Mouse (Mus musculus) thymus, postnatal 36 days (tissue): Measurements from ENCODE around the gene Itgb4.

Experiments used
- DNase-seq, 2 experiments: peaks; one replicate each; pipeline ENCODE4 v3.0.0; 2022; ENCODE audit warnings: mixed read lengths in 2 of 2

Gene Itgb4

DNA sequence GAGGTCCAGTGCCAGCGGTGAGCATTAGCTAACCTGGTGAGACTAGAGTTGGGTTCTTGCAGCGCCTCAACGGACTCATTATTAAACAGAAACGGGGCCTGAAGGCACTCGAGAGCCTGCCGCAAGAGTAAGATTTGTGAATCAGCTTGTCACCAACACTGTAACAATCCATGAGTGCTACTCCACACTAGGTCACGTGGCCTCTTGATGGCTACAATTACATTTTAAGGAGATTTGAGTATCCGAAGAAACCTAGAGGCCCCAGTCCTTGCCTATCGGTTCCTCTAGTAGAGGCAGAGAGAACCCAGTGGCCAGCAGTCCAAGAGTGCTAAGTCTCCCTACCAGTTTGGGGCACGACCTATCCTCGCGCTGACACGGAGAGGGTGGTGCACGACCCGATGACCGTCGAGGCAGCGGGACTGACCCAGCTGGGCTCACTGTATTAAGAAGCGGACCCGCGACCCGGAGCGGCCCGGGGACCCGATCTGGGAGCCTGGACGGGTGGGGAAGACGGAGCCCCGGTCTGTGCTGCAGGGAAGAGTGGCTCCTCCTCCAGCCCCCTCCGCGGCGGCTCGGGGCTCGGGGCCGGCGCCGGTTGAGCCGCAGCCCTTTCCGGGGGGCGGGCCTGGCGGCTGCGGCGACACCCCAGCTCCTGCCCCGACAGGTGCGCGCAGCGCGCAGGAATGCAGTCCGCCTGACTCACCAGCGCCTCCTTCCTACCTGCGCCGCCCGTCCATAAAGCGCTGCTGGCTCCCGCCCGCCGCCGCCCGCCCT, at the start of gene Itgb4:
Itgb4 (plus strand) TSS at position 401 of the 774 bp plus-strand sequence.
- DNase-seq = peak; percentile 80 to 89

DNA sequence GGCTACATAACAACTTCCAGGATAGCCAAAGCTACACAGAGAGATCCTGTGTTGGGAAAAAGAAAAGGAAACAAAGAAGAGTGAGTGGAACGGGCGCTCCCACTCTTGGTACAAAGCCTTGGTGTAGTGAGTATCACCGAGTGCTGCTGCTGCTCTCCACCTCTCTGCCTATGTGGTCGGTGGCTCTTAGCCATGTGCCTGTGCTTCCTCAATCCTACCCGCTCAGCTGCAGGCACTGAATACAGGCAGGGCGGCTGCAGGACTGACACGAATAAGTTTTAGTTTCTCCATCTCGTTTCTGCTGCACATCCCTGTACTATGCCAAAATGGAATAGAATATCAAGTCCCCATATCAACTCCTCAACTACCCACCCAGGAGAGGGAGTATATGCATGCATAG, 45.5 kb upstream of the Itgb4 start:
- DNase-seq = no peak

GRCm38 (mm10) chr11:115929818-115930217, 44.7 kb upstream of the Itgb4 start:
- no peak for DNase-seq

- no peak for DNase-seq
These were observed 43.3 kb upstream of the Itgb4 start for GRCm38 (mm10) chr11:115931235-115931634.

GRCm38 (mm10) chr11:115933108-115933746, 41.3 kb upstream of the Itgb4 start, which contains the start of the genes Sap30bp and Recql5:
TSS of gene Sap30bp (plus strand) at chr11:115933282.
TSS of gene Recql5 (minus strand) at chr11:115933477.
- DNase-seq = peak; percentile 93 to 94

DNA sequence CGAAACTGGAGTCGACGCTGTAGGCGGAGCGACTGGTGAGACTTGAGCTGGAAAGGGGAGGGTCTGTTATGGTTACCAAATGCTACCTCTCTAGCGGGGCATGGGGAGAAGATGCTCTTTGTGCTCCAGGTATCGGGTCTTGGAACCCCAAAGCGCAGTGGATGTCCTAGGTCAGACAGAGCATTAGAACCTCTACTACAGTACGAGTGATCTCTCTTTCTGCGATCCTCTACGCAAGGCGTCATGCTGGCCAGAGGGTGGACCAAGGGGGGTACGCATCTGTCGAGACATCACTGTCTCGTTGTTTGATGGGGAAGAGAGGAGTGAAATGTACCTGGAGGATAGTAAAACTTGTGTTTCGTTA, 40.8 kb upstream of the Itgb4 start:
- no peak for DNase-seq

- peak; percentile 52 to 57 for DNase-seq
These were observed 34.7 kb upstream of the Itgb4 start for GRCm38 (mm10) chr11:115939690-115940329.

DNA sequence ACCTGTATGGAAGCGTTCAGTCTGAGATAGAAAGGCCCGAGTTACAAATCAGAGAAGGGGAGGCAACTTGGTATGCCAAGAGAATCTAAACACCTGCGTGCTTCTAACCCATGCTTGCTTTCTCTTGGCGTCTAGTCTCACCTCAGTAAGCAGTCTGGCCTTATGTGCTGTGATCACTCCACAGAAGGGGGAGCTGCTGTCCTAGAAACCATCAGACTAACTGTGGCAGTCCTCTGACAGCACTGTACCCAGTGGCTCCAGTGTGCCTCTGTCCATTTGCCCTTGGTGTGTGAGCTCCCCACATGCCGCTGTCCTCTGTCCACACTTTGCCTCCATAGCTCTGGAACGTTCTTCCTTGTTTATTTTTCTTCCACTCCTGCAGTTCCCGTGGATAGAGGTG, 32.5 kb upstream of the Itgb4 start:
- no peak for DNase-seq

DNA sequence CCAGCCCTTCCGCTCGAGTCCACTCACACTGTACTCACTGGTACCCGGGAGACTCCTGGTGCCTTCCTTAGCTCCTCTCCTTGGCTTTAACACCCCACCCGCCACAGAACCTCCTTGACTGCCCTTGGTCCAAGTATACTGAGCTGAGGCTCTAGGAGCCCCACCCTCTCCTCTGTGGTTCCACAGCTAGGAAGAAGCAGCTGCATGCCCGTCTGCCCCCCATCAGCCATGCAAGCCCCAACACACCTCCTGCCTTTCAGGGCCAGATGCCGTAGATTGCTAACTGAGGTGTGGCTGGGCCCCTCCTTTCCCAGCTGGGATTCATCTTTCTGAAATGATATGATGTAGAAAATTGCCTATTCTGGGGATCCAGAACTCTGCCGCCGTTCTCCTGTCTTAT, 29.3 kb upstream of the Itgb4 start:
- no peak for DNase-seq

- DNase-seq = no peak
These were observed 28.2 kb upstream of the Itgb4 start for GRCm38 (mm10) chr11:115946221-115946828.

- no peak for DNase-seq
These were observed 26.2 kb upstream of the Itgb4 start for GRCm38 (mm10) chr11:115948316-115948715.

DNA sequence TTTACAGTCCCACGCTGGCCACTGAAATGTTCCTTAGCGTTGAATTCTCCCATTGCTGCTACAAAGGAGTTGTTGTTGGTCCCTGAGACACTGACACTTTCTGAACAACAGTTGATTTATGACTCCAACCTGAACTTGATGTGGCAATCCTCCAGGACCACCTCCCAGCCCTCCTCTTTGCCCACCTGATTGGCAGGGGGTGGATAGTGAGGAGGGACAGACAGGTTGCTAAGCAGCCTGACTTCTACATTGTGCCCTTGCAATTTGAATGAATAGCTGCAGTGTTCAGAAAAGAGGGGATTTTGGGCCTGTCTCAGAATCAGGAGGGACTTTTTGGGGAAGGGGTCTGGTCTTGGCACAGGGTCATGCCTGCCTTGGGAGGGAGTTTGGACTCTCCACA, 23.8 kb upstream of the Itgb4 start:
- no peak for DNase-seq

DNA sequence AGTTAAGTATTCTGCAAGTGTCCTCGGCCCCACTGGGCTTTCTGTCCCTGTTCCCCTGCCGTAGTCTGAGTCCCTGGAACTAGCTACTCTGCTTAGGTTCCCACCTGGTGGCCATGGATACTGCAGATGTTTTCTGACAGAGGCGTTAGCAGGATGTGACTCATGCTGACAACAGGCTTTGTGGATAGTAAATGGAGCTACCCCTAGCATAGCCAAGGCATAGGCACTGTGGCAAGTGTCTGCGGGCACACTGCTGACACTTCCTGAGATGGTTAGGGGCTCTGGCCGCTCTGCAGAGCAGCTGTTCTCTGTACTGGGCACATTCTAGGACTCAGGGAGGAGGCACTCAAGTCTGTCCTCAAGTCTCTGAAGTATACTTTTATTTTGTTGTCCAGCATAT, 19.8 kb upstream of the Itgb4 start:
- DNase-seq = no peak

GRCm38 (mm10) chr11:115955195-115955858, 19.2 kb upstream of the Itgb4 start:
- no peak for DNase-seq

DNA sequence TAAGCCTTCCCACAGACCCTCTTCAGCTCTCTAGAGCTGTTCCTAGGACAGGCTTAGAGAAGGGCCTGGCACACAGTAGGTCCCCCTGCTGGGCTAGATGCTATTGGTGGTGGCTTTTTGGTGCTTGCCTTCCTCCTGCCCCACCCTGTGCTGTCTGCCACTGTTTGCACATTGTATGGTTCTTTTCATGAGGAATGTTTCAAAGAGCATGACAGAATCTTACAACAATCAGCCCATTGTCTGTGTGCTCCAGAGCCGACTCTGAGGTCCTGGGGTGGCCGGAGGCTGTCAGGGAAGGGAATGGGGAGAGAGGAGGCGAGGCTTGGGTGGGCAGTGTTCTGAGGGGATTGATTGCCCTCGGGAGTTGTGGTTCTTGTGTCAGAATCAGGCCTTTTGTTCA, 18.1 kb upstream of the Itgb4 start:
- no peak for DNase-seq

DNA sequence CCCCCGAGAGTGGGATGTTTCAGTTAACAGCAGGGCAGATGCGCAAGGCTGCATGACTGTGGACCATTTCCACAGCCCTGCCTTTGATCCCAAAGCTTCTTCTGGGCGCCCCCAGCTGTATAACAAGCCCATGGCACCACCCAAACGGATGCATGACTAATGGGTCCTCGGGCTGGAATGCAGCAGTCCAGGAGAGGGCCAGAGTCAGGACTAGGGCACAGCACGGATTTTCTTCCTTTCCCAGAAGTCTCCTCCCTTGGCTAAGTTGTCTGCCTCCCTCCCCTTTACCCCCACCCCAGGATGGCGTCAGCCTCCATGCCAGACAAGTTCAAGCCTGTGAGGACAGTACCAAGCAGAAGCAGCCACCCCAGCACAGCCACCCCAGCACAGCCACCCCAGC, 16.5 kb upstream of the Itgb4 start:
- no peak for DNase-seq

DNA sequence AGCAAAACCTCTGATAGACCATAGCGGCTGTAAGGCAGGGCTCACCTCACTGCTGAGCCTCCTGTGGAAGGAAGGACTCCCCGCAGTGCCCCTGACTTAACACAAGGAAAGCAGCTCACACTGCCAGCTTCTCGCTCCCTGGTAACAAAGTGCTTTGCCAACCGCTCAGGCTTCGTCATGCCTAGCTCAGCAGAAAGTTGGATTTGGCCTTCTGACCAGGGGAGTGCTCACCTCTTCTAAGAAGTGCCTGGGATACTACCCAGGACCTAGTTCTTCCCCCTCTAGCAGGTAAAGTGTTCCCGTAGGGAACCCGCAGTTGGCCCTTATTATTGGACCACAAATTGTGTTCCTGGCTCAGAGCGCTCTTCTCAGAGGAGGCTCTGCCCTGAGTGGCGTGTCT, 15.5 kb upstream of the Itgb4 start:
- DNase-seq = no peak

DNA sequence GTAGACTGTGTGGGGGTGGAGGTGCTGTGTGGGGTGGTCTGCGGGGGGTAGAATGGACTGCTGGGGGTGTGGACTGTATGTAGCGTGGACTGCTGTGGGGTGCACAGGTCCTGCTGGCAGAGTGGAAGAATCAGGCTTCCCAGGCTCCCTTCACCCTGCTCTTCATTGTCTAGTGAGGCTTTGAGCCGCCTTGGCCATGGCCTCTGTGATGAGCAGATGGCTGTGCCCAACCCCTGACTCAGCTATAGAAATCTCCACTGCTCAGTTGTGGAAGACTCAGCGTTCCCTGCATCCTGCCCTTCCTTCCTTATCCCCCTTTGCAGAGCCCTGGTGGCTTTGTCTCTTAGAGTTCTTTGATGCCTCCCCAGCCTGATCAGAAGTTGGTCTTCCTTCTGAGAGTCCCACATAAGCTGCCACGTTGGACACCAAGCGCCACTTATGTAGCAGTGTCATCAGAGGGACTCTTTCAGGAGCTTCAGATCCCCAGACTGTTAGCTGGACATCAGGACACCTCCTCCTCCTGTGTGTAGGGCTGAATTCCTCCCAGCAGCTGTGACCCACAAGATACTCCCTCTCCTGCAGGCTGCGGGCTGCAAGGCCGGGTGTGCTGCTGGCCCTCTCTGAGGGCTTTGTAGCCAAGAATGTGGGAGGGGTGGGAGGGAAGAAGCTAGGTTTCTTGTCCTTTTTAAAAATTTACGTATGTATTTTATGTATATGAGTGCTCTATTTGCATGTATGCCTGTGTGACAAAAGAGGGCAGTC, 11.7 kb upstream of the Itgb4 start:
- DNase-seq = no peak

DNA sequence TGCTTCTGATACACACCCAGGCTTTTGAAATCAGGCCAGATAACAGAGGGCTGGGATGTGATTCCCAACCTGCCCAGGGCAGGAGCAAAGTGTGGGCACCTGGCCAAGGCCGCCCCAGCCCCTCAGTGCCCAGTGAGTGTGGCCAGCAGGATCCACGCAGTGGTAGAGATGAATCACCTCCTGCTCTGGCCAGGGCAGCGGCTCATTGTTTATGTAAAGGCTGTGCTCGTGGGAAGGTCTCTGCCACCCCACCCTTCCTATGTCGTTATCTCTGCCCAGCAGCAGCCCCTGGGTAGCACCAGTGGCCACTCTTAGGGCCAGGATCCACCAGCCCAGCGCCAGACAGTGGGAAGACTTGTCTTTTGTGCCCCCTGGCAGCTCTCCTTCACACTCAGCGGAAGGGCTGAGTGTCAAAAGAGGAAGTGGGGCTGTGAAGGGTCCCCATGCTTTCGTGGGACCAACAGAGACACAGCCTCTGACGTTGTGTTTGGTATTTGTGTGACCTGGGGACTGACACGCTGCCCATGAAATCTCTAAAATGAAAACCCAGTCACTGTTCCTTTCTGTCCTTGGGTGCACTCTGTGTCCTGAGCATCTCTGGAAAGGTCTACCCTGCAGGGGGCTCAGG, 9.4 kb upstream of the Itgb4 start:
- no peak for DNase-seq

DNA sequence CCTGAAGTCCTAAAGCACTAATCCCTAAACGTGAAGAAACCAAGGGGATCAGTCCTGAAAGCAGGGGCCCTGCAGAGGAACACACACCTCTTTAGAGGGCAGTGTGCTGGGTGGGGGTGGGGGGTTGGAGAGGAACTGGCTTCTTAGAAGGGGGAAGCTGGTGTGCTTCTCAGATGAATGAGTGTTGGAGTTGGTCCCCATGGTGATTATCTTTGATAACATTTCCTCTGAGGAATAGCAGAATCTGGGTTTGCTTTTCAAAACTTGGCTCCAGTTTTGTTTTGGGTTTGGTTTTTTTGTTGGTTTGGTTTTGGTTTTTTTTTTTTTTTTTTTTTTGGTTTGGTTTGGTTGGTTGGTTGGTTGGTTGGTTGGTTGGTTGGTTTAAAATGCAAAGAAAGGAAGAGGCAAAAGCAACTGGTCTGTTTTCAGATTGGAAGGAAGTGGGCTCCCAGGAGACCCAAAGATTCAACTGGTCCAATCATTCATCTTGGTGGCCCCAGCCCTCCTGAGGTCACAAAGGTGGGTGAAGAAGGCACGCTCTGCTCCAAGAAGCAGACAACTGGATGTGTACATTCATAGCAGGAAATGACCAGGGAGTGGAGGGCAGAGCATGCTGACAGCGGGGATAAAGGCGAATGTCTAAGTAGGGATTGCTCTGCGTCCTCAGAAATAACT, 5.6 kb upstream of the Itgb4 start:
- DNase-seq = no peak

DNA sequence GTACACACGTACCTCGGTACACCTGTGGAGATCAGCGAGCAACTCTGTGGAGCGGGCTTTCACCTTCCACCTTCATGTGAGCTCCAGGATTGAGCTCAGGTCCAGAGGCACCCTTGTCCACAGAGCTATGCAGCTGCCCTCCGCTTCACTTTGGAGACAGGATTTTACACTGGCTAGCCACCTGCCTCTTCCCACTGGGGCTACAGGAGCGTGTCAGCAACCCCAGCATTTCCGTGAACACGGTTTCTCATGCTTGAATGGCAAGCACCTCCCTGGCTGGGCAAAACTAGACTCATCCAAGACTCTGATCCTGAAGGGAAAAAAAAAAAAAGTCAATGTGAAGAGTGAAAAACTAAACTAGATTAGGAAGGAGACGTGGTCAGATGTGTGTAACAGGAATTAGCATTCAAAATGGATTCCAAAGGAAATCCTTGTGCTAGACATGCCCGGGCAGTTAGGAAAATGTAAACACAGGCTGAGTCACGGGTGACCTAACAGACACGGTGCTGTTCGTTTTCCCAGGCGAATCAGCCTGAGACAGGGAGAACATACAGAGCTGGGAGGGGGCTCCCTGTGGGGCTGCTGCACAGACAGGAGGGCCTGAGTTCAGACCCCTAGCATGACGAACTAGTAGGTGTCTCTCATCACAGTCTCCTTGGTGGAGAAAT, 4.4 kb upstream of the Itgb4 start:
- DNase-seq = no peak
